Comparison of ENCODE assay signal across 14 mouse cellular contexts in genomic region chr10:79991099-79991498, GRCm38 (mm10). TPM values are rescaled to one million over a fixed set of nuclear protein-coding genes. Genes with fewer than 3 reads are reported as not detected.
DNase-seq lines count a peak whose midpoint lies in the region; ATAC-seq lines count a peak whose summit lies in the region.
"Had no signal": no experiment of that assay in that cellular context is flagged by ENCODE, and none has a peak within 500 bp of the region (broad histone marks: within the 10 kb centered on the region; RNA-seq: fewer than 3 reads in every experiment).

No protein-coding gene starts in this region.

- no peak overlapping the region for H3K9ac ChIP-seq in forebrain, embryonic 14.5 days (ENCODE audit: low read length)
- H3K9ac ChIP-seq in liver, embryonic 13.5 days, result no peak overlapping the region
- H3K9ac ChIP-seq in liver, embryonic 11.5 days (ENCODE audit: low read depth, low read length), result no peak overlapping the region
- H3K9ac ChIP-seq: hindbrain, embryonic 15.5 days had no signal

- H3K9me3 ChIP-seq in forebrain, embryonic 10.5 days, result peaks cover 14% of the 10 kb centered on the region; the same call in 1 of the 2 replicates
- H3K9me3 ChIP-seq in forebrain, embryonic 14.5 days (replicated peaks; ENCODE audit: control insufficient read depth, low read length), result peaks cover 6% of the 10 kb centered on the region; the same call in 1 of the 2 replicates
- H3K9me3 ChIP-seq in liver, embryonic 13.5 days (replicated peaks), result peaks cover 8% of the 10 kb centered on the region; the same call in 1 of the 2 replicates
- H3K9me3 ChIP-seq in liver, embryonic 11.5 days (ENCODE audit: control insufficient read depth, low read length), result peaks cover 3% of the 10 kb centered on the region
- 0 out of 2 replicates have a peak, but pooled peaks cover 4% of the 10 kb centered on the region for H3K9me3 ChIP-seq in limb, embryonic 10.5 days (replicated peaks)
- H3K9me3 ChIP-seq: hindbrain, embryonic 15.5 days had no signal

- no peak overlapping the region for H3K4me2 ChIP-seq in forebrain, embryonic 14.5 days (ENCODE audit: low read length)
- H3K4me2 ChIP-seq in liver, embryonic 13.5 days, result peak overlapping the region; percentile 8; the same call in 1 of the 2 replicates
- no peak overlapping the region for H3K4me2 ChIP-seq in liver, embryonic 11.5 days
- H3K4me2 ChIP-seq: hindbrain, embryonic 15.5 days had no signal

- H3K27me3 ChIP-seq in forebrain, embryonic 10.5 days (ENCODE audit: poor library complexity, severe bottlenecking), result peaks cover 53% of the 10 kb centered on the region
- H3K27me3 ChIP-seq in forebrain, embryonic 14.5 days (replicated peaks; ENCODE audit: control insufficient read depth, insufficient read depth, low read length), result peaks cover 38% of the 10 kb centered on the region
- peaks cover 34% of the 10 kb centered on the region for H3K27me3 ChIP-seq in liver, embryonic 13.5 days
- peaks cover 8% of the 10 kb centered on the region for H3K27me3 ChIP-seq in liver, embryonic 11.5 days (replicated peaks; ENCODE audit: control insufficient read depth, insufficient read depth, low read length)
- H3K27me3 ChIP-seq in limb, embryonic 10.5 days (ENCODE audit: low read depth, poor library complexity, severe bottlenecking), result no peaks in the 10 kb centered on the region

- H3K36me3 ChIP-seq in forebrain, embryonic 10.5 days (replicated peaks), result peaks cover 44% of the 10 kb centered on the region
- H3K36me3 ChIP-seq in forebrain, embryonic 14.5 days (ENCODE audit: control insufficient read depth, insufficient read depth, low read length), result no peaks in the 10 kb centered on the region
- peaks cover 35% of the 10 kb centered on the region for H3K36me3 ChIP-seq in liver, embryonic 13.5 days
- H3K36me3 ChIP-seq in liver, embryonic 11.5 days (ENCODE audit: control insufficient read depth, insufficient read depth, low read length), result peaks cover 32% of the 10 kb centered on the region
- H3K36me3 ChIP-seq in limb, embryonic 10.5 days, result peaks cover 54% of the 10 kb centered on the region
- H3K36me3 ChIP-seq: hindbrain, embryonic 15.5 days had no signal

- no peak overlapping the region for H3K27ac ChIP-seq in forebrain, embryonic 10.5 days
- H3K27ac ChIP-seq in forebrain, embryonic 14.5 days (ENCODE audit: low read depth, low read length), result no peak overlapping the region
- no peak overlapping the region for H3K27ac ChIP-seq in liver, embryonic 13.5 days
- no peak overlapping the region for H3K27ac ChIP-seq in liver, embryonic 11.5 days (ENCODE audit: low read depth, low read length)
- H3K27ac ChIP-seq in limb, embryonic 10.5 days, result peak overlapping the region; percentile 12
- H3K27ac ChIP-seq: hindbrain, embryonic 15.5 days had no signal

- peak overlapping the region; percentile 19; the same call in 1 of the 2 replicates for H3K4me3 ChIP-seq in forebrain, embryonic 10.5 days
- H3K4me3 ChIP-seq in forebrain, embryonic 14.5 days (ENCODE audit: low read depth, low read length), result no peak overlapping the region
- no peak overlapping the region for H3K4me3 ChIP-seq in liver, embryonic 13.5 days (replicated peaks)
- no peak overlapping the region for H3K4me3 ChIP-seq in liver, embryonic 11.5 days (ENCODE audit: low read depth, low read length)
- peak overlapping the region; percentile 65 for H3K4me3 ChIP-seq in limb, embryonic 10.5 days
- H3K4me3 ChIP-seq: hindbrain, embryonic 15.5 days had no signal

- DNase-seq in forebrain, embryonic 10.5 days (ENCODE audit: extremely low spot score, low spot score), result no peak
- no peak for DNase-seq in forebrain, embryonic 14.5 days (ENCODE audit: low spot score)
- no peak for DNase-seq in liver, embryonic 13.5 days
- DNase-seq in liver, embryonic 11.5 days (ENCODE audit: low spot score), result no peak
- peak; percentile 62 for DNase-seq in ES-CJ7 (ENCODE audit: low read depth, low spot score)
- DNase-seq in limb, embryonic 10.5 days (ENCODE audit: low spot score), result no peak
- no peak for DNase-seq in urinary bladder, postnatal 14 days (ENCODE audit: low spot score)
- no peak for DNase-seq in embryo, embryonic 9.5 days (ENCODE audit: extremely low spot score)
- DNase-seq: cerebellum, postnatal 14 days; gastrocnemius, postnatal 14 days; layer of hippocampus, adult 9-11 months; midbrain, embryonic 14.5 days; spleen, adult 18-20 months had no signal

- WGBS in forebrain, embryonic 10.5 days, result 54% methylated on average over 12 of the region's 12 CpGs
- 64% methylated on average over 12 of the region's 12 CpGs for WGBS in forebrain, embryonic 14.5 days
- WGBS in liver, embryonic 13.5 days (ENCODE audit: insufficient replicate concordance), result 67% methylated on average over 12 of the region's 12 CpGs
- WGBS in liver, embryonic 11.5 days, result 80% methylated on average over 12 of the region's 12 CpGs
- WGBS in limb, embryonic 10.5 days, result 62% methylated on average over 12 of the region's 12 CpGs

- ATAC-seq in forebrain, embryonic 14.5 days, result no peak
- ATAC-seq in liver, embryonic 13.5 days (ENCODE audit: low read depth), result no peak
- no peak for ATAC-seq in liver, embryonic 11.5 days (replicated peaks; ENCODE audit: low FRiP score)

- peaks cover 46% of the 10 kb centered on the region for H3K4me1 ChIP-seq in forebrain, embryonic 10.5 days
- H3K4me1 ChIP-seq in forebrain, embryonic 14.5 days (ENCODE audit: control insufficient read depth, insufficient read depth, low read length), result peaks cover 6% of the 10 kb centered on the region
- peaks cover 75% of the 10 kb centered on the region for H3K4me1 ChIP-seq in liver, embryonic 13.5 days (replicated peaks)
- peaks cover 46% of the 10 kb centered on the region for H3K4me1 ChIP-seq in liver, embryonic 11.5 days (replicated peaks; ENCODE audit: control insufficient read depth, insufficient read depth, low read length)
- peaks cover 50% of the 10 kb centered on the region for H3K4me1 ChIP-seq in limb, embryonic 10.5 days

RNA-seq across cellular contexts. Expression of gene Cnn2, which starts 2.7 kb away (rescaled TPM):
- polyA plus RNA-seq in forebrain, embryonic 10.5 days (2016; fragmentation: Nextera tagmentation; extraction: Ambion mirVana), result 222 and 226 TPM in 2 replicates
- polyA plus RNA-seq in forebrain, embryonic 14.5 days (2014; fragmentation: Nextera tagmentation; extraction: Ambion mirVana), result 33.2 and 40.0 TPM in 2 replicates
- polyA plus RNA-seq in liver, embryonic 13.5 days (2015; fragmentation: Nextera tagmentation; extraction: Ambion mirVana), result 45.8 and 49.6 TPM in 2 replicates
- polyA plus RNA-seq in liver, embryonic 11.5 days (2014; fragmentation: Nextera tagmentation; extraction: Ambion mirVana), result 115 and 124 TPM in 2 replicates
- polyA plus RNA-seq in limb, embryonic 10.5 days (2016; fragmentation: Nextera tagmentation; extraction: Ambion mirVana), result 261 and 301 TPM in 2 replicates

RNA-seq across cellular contexts. Expression of gene Abca7, which starts 5.2 kb away (rescaled TPM):
- 2.9 and 3.1 TPM in 2 replicates for polyA plus RNA-seq in forebrain, embryonic 10.5 days (2016; fragmentation: Nextera tagmentation; extraction: Ambion mirVana)
- polyA plus RNA-seq in forebrain, embryonic 14.5 days (2014; fragmentation: Nextera tagmentation; extraction: Ambion mirVana), result 2.1 and 3.1 TPM in 2 replicates
- 6.3 and 7.4 TPM in 2 replicates for polyA plus RNA-seq in liver, embryonic 13.5 days (2015; fragmentation: Nextera tagmentation; extraction: Ambion mirVana)
- polyA plus RNA-seq in liver, embryonic 11.5 days (2014; fragmentation: Nextera tagmentation; extraction: Ambion mirVana), result 7.7 and 8.6 TPM in 2 replicates
- 2.0 and 2.3 TPM in 2 replicates for polyA plus RNA-seq in limb, embryonic 10.5 days (2016; fragmentation: Nextera tagmentation; extraction: Ambion mirVana)

RNA-seq across cellular contexts. Expression of gene Tmem259, which starts 7.0 kb away (rescaled TPM):
- polyA plus RNA-seq in forebrain, embryonic 10.5 days (2016; fragmentation: Nextera tagmentation; extraction: Ambion mirVana), result 8.4 and 9.6 TPM in 2 replicates
- 10.5 and 13.4 TPM in 2 replicates for polyA plus RNA-seq in forebrain, embryonic 14.5 days (2014; fragmentation: Nextera tagmentation; extraction: Ambion mirVana)
- 8.2 TPM in 2 replicates for polyA plus RNA-seq in liver, embryonic 13.5 days (2015; fragmentation: Nextera tagmentation; extraction: Ambion mirVana)
- 14.9 and 20.2 TPM in 2 replicates for polyA plus RNA-seq in liver, embryonic 11.5 days (2014; fragmentation: Nextera tagmentation; extraction: Ambion mirVana)
- polyA plus RNA-seq in limb, embryonic 10.5 days (2016; fragmentation: Nextera tagmentation; extraction: Ambion mirVana), result 14.9 and 16.4 TPM in 2 replicates

RNA-seq across cellular contexts. Expression of gene Grin3b, which starts 20.6 kb away (rescaled TPM):
- 0.20 and 0.31 TPM in 2 replicates for polyA plus RNA-seq in forebrain, embryonic 10.5 days (2016; fragmentation: Nextera tagmentation; extraction: Ambion mirVana)
- 0.23 and 0.40 TPM in 2 replicates for polyA plus RNA-seq in forebrain, embryonic 14.5 days (2014; fragmentation: Nextera tagmentation; extraction: Ambion mirVana)
- polyA plus RNA-seq in liver, embryonic 13.5 days (2015; fragmentation: Nextera tagmentation; extraction: Ambion mirVana), result 0.07 and 0.10 TPM in 2 replicates
- 0.10 and 0.14 TPM in 2 replicates for polyA plus RNA-seq in liver, embryonic 11.5 days (2014; fragmentation: Nextera tagmentation; extraction: Ambion mirVana)
- polyA plus RNA-seq in limb, embryonic 10.5 days (2016; fragmentation: Nextera tagmentation; extraction: Ambion mirVana), result 0.28 and 0.40 TPM in 2 replicates

RNA-seq across cellular contexts. Expression of gene Arhgap45, which starts 25.4 kb away (rescaled TPM):
- 8.0 and 9.1 TPM in 2 replicates for polyA plus RNA-seq in forebrain, embryonic 10.5 days (2016; fragmentation: Nextera tagmentation; extraction: Ambion mirVana)
- 1.1 and 1.5 TPM in 2 replicates for polyA plus RNA-seq in forebrain, embryonic 14.5 days (2014; fragmentation: Nextera tagmentation; extraction: Ambion mirVana)
- 14.3 and 14.9 TPM in 2 replicates for polyA plus RNA-seq in liver, embryonic 13.5 days (2015; fragmentation: Nextera tagmentation; extraction: Ambion mirVana)
- polyA plus RNA-seq in liver, embryonic 11.5 days (2014; fragmentation: Nextera tagmentation; extraction: Ambion mirVana), result 29.0 and 29.4 TPM in 2 replicates
- polyA plus RNA-seq in limb, embryonic 10.5 days (2016; fragmentation: Nextera tagmentation; extraction: Ambion mirVana), result 14.9 and 15.5 TPM in 2 replicates

Comparison
In these comparisons a context has a peak if more than half of its experiments do, and no peak if none do; other contexts are left out.
1. H3K4me3 ChIP-seq: peak in forebrain, embryonic 10.5 days (single experiment) and limb, embryonic 10.5 days (single experiment); none in forebrain, embryonic 14.5 days (single experiment), liver, embryonic 13.5 days (single experiment) and liver, embryonic 11.5 days (single experiment).